Mouse (Mus musculus): ENCODE results near the gene Dkkl1. TPM values are rescaled to one million over a fixed set of nuclear protein-coding genes. Genes with fewer than 3 reads are reported as not detected.

The Dkkl1 gene
- polyA plus RNA-seq, 1 experiment from 2014 or later: 8.5 TPM

DNA sequence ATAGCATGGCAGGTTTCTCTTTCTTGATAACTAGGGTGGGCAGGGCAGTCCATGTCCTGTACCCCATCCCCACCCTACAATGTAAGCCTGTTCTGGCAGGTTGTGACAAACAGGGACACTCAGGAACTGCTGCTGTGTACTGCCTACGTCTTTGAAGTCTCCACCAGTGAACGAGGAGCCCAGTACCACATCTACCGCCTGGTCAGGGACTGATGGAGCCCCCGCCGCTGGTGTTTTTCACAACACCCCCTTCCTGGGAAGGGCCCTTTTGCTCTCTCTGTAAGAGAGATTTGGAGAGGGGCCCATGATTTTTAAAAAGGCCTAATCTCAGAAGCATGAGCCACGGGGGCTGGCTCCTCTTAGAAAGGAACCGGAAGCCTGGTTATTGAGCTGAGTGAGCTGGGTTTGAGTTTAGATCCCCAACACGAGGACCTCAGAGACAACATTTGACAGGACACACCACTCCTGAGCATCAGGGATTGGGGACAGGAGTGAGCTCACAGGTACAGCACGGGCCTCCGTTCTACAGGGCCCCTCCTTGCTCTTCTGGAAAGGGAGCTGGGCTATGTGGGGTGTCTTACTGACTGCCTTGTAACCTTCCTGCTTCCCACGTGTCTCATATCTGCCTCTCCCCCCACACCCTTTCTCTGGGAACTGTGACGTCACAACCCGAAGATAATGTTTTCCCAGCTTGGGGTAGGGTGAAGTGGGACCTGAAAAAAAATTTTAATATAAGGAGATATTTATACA, 20.9 kb upstream of the Dkkl1 start:
- Histone ChIP-seq H3K4me3 (ENCODE audit: low read depth, low read length) (no peak overlapping the region), H3K9me3 (ENCODE audit: control insufficient read depth, low read length) (no peaks in the 10 kb centered on the region), H3K4me1 (ENCODE audit: control insufficient read depth, insufficient read depth, low read length) (peaks cover 15% of the 10 kb centered on the region; the same call in 1 of the 2 replicates), H3K27ac (replicated peaks; ENCODE audit: low read depth, low read length) (no peak overlapping the region), H3K27me3 (replicated peaks; ENCODE audit: control insufficient read depth, insufficient read depth, low read length) (peaks cover 3% of the 10 kb centered on the region; the same call in 1 of the 2 replicates), H3K36me3 (ENCODE audit: control insufficient read depth, insufficient read depth, low read length) (peaks cover 53% of the 10 kb centered on the region), H3K9ac (ENCODE audit: low read depth, low read length) (no peak overlapping the region), H3K4me2 (ENCODE audit: low read depth, low read length) (no peak overlapping the region)
- ATAC-seq (ENCODE audit: low read depth) (no peak), DNase-seq (ENCODE audit: low spot score) (no peak)
- WGBS: 65% methylated on average over 13 of the region's 13 CpGs

DNA sequence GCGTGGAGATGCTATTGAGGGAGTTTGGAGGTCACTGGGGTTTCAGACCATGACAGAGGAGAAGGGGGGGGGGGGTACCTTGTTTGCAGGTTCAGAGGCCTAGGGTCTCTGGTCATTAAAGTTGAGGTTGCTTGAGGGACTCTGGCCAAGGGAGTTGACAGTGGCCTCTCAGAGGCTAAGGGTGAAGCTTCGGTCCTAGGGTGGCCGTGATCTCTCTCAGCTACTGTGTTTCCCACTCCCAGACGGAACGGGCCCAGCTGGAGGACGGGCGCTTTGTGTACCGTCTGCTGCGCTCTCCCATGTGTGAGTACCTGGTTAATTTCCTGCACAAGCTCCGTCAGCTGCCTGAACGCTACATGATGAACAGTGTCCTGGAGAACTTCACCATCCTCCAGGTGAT, 20.0 kb upstream of the Dkkl1 start:
- Histone ChIP-seq H3K9ac (ENCODE audit: low read depth, low read length) (no peak overlapping the region), H3K36me3 (ENCODE audit: control insufficient read depth, insufficient read depth, low read length) (peaks cover 60% of the 10 kb centered on the region), H3K27me3 (replicated peaks; ENCODE audit: control insufficient read depth, insufficient read depth, low read length) (peaks cover 3% of the 10 kb centered on the region; the same call in 1 of the 2 replicates), H3K4me3 (ENCODE audit: low read depth, low read length) (no peak overlapping the region), H3K4me2 (ENCODE audit: low read depth, low read length) (no peak overlapping the region), H3K4me1 (ENCODE audit: control insufficient read depth, insufficient read depth, low read length) (peaks cover 15% of the 10 kb centered on the region; the same call in 1 of the 2 replicates), H3K27ac (replicated peaks; ENCODE audit: low read depth, low read length) (no peak overlapping the region), H3K9me3 (ENCODE audit: control insufficient read depth, low read length) (no peaks in the 10 kb centered on the region)
- WGBS: 85% methylated on average over 11 of the region's 11 CpGs
- no peak for DNase-seq (ENCODE audit: low spot score)
- no peak for ATAC-seq (ENCODE audit: low read depth)

DNA sequence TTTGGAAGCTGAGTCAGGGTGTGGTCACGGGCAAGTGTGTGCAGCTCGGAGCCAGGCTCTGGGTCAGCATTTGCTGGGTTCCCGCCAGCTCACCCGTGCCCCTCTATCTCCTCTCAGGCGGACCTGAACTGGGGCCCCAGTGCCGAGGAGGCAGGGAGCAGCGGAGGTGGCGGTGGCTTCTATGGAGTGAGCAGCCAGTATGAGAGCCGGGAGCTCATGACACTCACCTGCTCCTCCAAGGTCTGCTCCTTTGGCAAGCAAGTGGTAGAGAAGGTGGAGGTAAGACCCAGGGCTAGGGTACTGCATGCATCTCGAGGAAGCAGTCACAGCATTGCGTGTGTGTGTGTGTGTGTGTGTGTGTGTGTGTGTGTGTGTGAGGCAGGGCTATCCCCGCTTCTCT, 19.2 kb upstream of the Dkkl1 start:
- no peak for DNase-seq (ENCODE audit: low spot score)

DNA sequence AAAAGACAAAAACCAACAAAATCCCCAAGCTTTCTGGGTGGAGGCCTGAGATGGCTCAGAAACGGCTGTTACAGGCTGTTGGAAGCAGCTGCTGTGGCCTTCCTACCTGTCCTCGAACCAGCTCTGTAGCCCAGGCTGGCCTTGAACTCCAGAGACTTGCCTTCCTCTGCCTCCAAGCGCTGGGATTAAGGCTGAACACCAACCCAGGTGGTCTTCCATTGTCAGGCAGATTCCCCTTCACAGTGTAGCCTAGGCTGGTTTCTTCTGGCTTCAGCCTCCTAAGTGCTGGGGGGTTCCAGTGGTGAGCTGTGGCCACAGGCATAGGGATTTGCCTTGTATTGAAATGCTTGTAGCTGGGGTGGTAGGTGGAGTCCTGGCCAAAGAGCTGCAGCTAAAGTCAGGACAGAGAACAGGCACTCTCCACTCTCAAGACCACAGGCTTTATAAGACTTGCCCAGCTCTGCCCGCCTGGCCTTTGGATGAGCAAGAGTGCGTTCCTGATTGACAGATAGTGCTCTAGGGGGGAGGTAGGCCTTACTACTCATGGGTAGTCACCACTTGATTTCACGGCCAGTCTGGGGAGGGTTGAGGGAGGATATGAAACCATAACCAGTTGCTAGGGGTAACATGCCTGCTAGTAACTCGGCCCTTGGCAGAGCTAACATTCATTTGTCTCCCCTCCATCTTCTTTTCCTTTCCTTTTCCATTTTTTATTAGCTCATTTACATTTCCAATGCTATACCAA, 17.7 kb upstream of the Dkkl1 start:
- Histone ChIP-seq H3K9ac (ENCODE audit: low read depth, low read length) (no peak overlapping the region), H3K4me2 (ENCODE audit: low read depth, low read length) (no peak overlapping the region), H3K4me1 (ENCODE audit: control insufficient read depth, insufficient read depth, low read length) (peaks cover 10% of the 10 kb centered on the region; the same call in 1 of the 2 replicates), H3K4me3 (ENCODE audit: low read depth, low read length) (no peak overlapping the region), H3K27me3 (replicated peaks; ENCODE audit: control insufficient read depth, insufficient read depth, low read length) (no peaks in the 10 kb centered on the region), H3K9me3 (ENCODE audit: control insufficient read depth, low read length) (no peaks in the 10 kb centered on the region), H3K36me3 (ENCODE audit: control insufficient read depth, insufficient read depth, low read length) (peaks cover 83% of the 10 kb centered on the region), H3K27ac (replicated peaks; ENCODE audit: low read depth, low read length) (no peak overlapping the region)
- ATAC-seq (ENCODE audit: low read depth) (no peak), DNase-seq (ENCODE audit: low spot score) (no peak)
- WGBS: 87% methylated on average over 7 of the region's 7 CpGs

More for the DNA sequence above, 19.2 kb upstream of the Dkkl1 start:
- H3K36me3 ChIP-seq (ENCODE audit: control insufficient read depth, insufficient read depth, low read length): peaks cover 68% of the 10 kb centered on the region
- H3K27me3 ChIP-seq (replicated peaks; ENCODE audit: control insufficient read depth, insufficient read depth, low read length): peaks cover 3% of the 10 kb centered on the region; the same call in 1 of the 2 replicates
- no peak overlapping the region for H3K27ac ChIP-seq (replicated peaks; ENCODE audit: low read depth, low read length)
- no peaks in the 10 kb centered on the region for H3K9me3 ChIP-seq (ENCODE audit: control insufficient read depth, low read length)
- no peak overlapping the region for H3K4me2 ChIP-seq (ENCODE audit: low read depth, low read length)
- H3K4me3 ChIP-seq (ENCODE audit: low read depth, low read length): no peak overlapping the region
- no peak overlapping the region for H3K9ac ChIP-seq (ENCODE audit: low read depth, low read length)
- WGBS: 93% methylated on average over 10 of the region's 12 CpGs
- no peak for ATAC-seq (ENCODE audit: low read depth)
- peaks cover 15% of the 10 kb centered on the region; the same call in 1 of the 2 replicates for H3K4me1 ChIP-seq (ENCODE audit: control insufficient read depth, insufficient read depth, low read length)

DNA sequence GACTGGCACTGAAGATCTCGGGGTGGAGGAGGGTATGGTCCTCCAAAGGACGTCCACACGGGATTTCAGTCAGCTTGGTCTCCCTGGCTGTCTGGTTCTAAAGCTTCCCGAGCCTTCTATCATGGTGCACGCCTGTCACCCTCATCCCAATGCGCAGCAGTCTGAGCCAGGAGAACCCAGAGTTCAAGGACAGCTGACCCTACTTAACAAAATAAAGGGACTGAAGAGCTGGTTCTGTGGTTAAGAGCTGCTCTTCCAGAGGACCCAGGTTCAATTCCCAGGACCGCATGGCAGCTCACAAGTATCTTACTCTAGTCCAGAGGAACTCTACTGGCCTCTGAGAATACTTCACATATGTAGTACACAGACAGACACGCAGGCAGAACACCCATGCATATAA, 17.1 kb upstream of the Dkkl1 start:
- no peaks in the 10 kb centered on the region for H3K27me3 ChIP-seq (replicated peaks; ENCODE audit: control insufficient read depth, insufficient read depth, low read length)
- peaks cover 89% of the 10 kb centered on the region for H3K36me3 ChIP-seq (ENCODE audit: control insufficient read depth, insufficient read depth, low read length)
- no peak overlapping the region for H3K4me2 ChIP-seq (ENCODE audit: low read depth, low read length)
- DNase-seq (ENCODE audit: low spot score): no peak
- no peak for ATAC-seq (ENCODE audit: low read depth)
- no peak overlapping the region for H3K9ac ChIP-seq (ENCODE audit: low read depth, low read length)
- H3K4me3 ChIP-seq (ENCODE audit: low read depth, low read length): no peak overlapping the region
- no peak overlapping the region for H3K27ac ChIP-seq (replicated peaks; ENCODE audit: low read depth, low read length)
- no peaks in the 10 kb centered on the region for H3K9me3 ChIP-seq (ENCODE audit: control insufficient read depth, low read length)
- H3K4me1 ChIP-seq (ENCODE audit: control insufficient read depth, insufficient read depth, low read length): peaks cover 6% of the 10 kb centered on the region; the same call in 1 of the 2 replicates
- 92% methylated on average over 8 of the region's 8 CpGs for WGBS

GRCm38 (mm10) chr7:45228548-45228947, 16.6 kb upstream of the Dkkl1 start:
- no peak overlapping the region for H3K4me2 ChIP-seq (ENCODE audit: low read depth, low read length)
- no peaks in the 10 kb centered on the region for H3K27me3 ChIP-seq (replicated peaks; ENCODE audit: control insufficient read depth, insufficient read depth, low read length)
- peaks cover 1% of the 10 kb centered on the region; the same call in 1 of the 2 replicates for H3K4me1 ChIP-seq (ENCODE audit: control insufficient read depth, insufficient read depth, low read length)
- no peak for ATAC-seq (ENCODE audit: low read depth)
- no peak for DNase-seq (ENCODE audit: low spot score)
- H3K9ac ChIP-seq (ENCODE audit: low read depth, low read length): no peak overlapping the region
- peaks cover 90% of the 10 kb centered on the region for H3K36me3 ChIP-seq (ENCODE audit: control insufficient read depth, insufficient read depth, low read length)
- H3K4me3 ChIP-seq (ENCODE audit: low read depth, low read length): no peak overlapping the region
- H3K27ac ChIP-seq (replicated peaks; ENCODE audit: low read depth, low read length): no peak overlapping the region
- H3K9me3 ChIP-seq (ENCODE audit: control insufficient read depth, low read length): no peaks in the 10 kb centered on the region
- 94% methylated on average over 18 of the region's 18 CpGs for WGBS

GRCm38 (mm10) chr7:45226421-45226820, 14.5 kb upstream of the Dkkl1 start:
- no peak for ATAC-seq (ENCODE audit: low read depth)
- Histone ChIP-seq H3K4me1 (ENCODE audit: control insufficient read depth, insufficient read depth, low read length) (no peaks in the 10 kb centered on the region), H3K4me3 (ENCODE audit: low read depth, low read length) (no peak overlapping the region), H3K9ac (ENCODE audit: low read depth, low read length) (no peak overlapping the region), H3K27ac (replicated peaks; ENCODE audit: low read depth, low read length) (no peak overlapping the region), H3K9me3 (ENCODE audit: control insufficient read depth, low read length) (no peaks in the 10 kb centered on the region), H3K36me3 (ENCODE audit: control insufficient read depth, insufficient read depth, low read length) (peaks cover 89% of the 10 kb centered on the region), H3K4me2 (ENCODE audit: low read depth, low read length) (no peak overlapping the region), H3K27me3 (replicated peaks; ENCODE audit: control insufficient read depth, insufficient read depth, low read length) (no peaks in the 10 kb centered on the region)
- no peak for DNase-seq (ENCODE audit: low spot score)
- 86% methylated on average over 5 of the region's 5 CpGs for WGBS

GRCm38 (mm10) chr7:45224826-45225225, 12.9 kb upstream of the Dkkl1 start:
- no peaks in the 10 kb centered on the region for H3K27me3 ChIP-seq (replicated peaks; ENCODE audit: control insufficient read depth, insufficient read depth, low read length)
- H3K9me3 ChIP-seq (ENCODE audit: control insufficient read depth, low read length): no peaks in the 10 kb centered on the region
- no peak overlapping the region for H3K4me2 ChIP-seq (ENCODE audit: low read depth, low read length)
- no peak for ATAC-seq (ENCODE audit: low read depth)
- H3K4me1 ChIP-seq (ENCODE audit: control insufficient read depth, insufficient read depth, low read length): no peaks in the 10 kb centered on the region
- H3K9ac ChIP-seq (ENCODE audit: low read depth, low read length): no peak overlapping the region
- H3K27ac ChIP-seq (replicated peaks; ENCODE audit: low read depth, low read length): no peak overlapping the region
- peaks cover 96% of the 10 kb centered on the region for H3K36me3 ChIP-seq (ENCODE audit: control insufficient read depth, insufficient read depth, low read length)
- no peak for DNase-seq (ENCODE audit: low spot score)
- 92% methylated on average over 7 of the region's 7 CpGs for WGBS
- H3K4me3 ChIP-seq (ENCODE audit: low read depth, low read length): no peak overlapping the region

All from embryonic facial prominence, embryonic 14.5 days (tissue).